Mouse (Mus musculus) heart, postnatal 36 days (tissue): ENCODE data around the gene Foxf1. TPM values are rescaled to one million over a fixed set of nuclear protein-coding genes. Genes with fewer than 3 reads are reported as not detected.

Experiments
- DNase-seq, 2 experiments: peaks; one replicate each; pipeline ENCODE4 v3.0.0; 2021 to 2022
- intact Hi-C: fragments of 180-260 bp; cut with DNase I; formaldehyde crosslinking; loops from one replicate; pipeline ENCODE4 v1.15.1; 2025
- total RNA-seq, 2 experiments: library from RNA; stranded (reverse); gene quantifications; 2 replicates each; pipeline ENCODE4 v1.2.3; 2021

Foxf1 gene
- under 1 TPM; 0.22 to 0.25 TPM for total RNA-seq

GRCm38 (mm10) chr8:121084210-121084951 is at the start of gene Foxf1:
Gene Foxf1, plus strand, starts transcription at chr8:121084386.
- peak in 1 of 2 experiments; percentile 39 for DNase-seq
- intact Hi-C loops, result no loop called here

- intact Hi-C loops, result no loop called here
- no peak for DNase-seq
These were observed 48.6 kb upstream of the Foxf1 start for GRCm38 (mm10) chr8:121035611-121036010.

- intact Hi-C loops, result no loop called here
- DNase-seq, result no peak
These were observed 40.3 kb upstream of the Foxf1 start for GRCm38 (mm10) chr8:121043719-121044440.

GRCm38 (mm10) chr8:121047441-121047840 is 36.7 kb upstream of the Foxf1 start:
- no peak for DNase-seq
- intact Hi-C loops, result no loop called here

GRCm38 (mm10) chr8:121058081-121058480 is 26.1 kb upstream of the Foxf1 start:
- intact Hi-C loops, result no loop called here
- no peak for DNase-seq

- DNase-seq, result no peak
- intact Hi-C loops, result no loop called here
These were observed 25.1 kb upstream of the Foxf1 start for GRCm38 (mm10) chr8:121059098-121059497.

GRCm38 (mm10) chr8:121062521-121062920 is 21.7 kb upstream of the Foxf1 start:
- no peak for DNase-seq
- intact Hi-C loops, result no loop called here

- DNase-seq, result no peak
- intact Hi-C loops, result no loop called here
These were observed 20.5 kb upstream of the Foxf1 start for GRCm38 (mm10) chr8:121063649-121064048.

GRCm38 (mm10) chr8:121071454-121071853 is 12.7 kb upstream of the Foxf1 start:
- no peak for DNase-seq
- intact Hi-C loops, result no loop called here

- intact Hi-C loops, result no loop called here
- no peak for DNase-seq
These were observed 11.6 kb upstream of the Foxf1 start for GRCm38 (mm10) chr8:121072406-121073130.

- intact Hi-C loops, result no loop called here
- no peak for DNase-seq
These were observed 10.7 kb upstream of the Foxf1 start for GRCm38 (mm10) chr8:121073174-121074107.

- intact Hi-C loops, result no loop called here
- no peak for DNase-seq
These were observed 9.9 kb upstream of the Foxf1 start for GRCm38 (mm10) chr8:121074108-121074847.

GRCm38 (mm10) chr8:121074848-121075145 is 9.4 kb upstream of the Foxf1 start:
- intact Hi-C loops, result no loop called here
- no peak for DNase-seq

GRCm38 (mm10) chr8:121075936-121076335 is 8.2 kb upstream of the Foxf1 start:
- intact Hi-C loops, result no loop called here
- DNase-seq, result no peak

- DNase-seq, result no peak
- intact Hi-C loops, result no loop called here
These were observed 7.6 kb upstream of the Foxf1 start for GRCm38 (mm10) chr8:121076555-121076954.

GRCm38 (mm10) chr8:121078721-121079120 is 5.5 kb upstream of the Foxf1 start:
- intact Hi-C loops, result no loop called here
- DNase-seq, result no peak

- DNase-seq, result no peak
- intact Hi-C loops, result no loop called here
These were observed 5.0 kb upstream of the Foxf1 start for GRCm38 (mm10) chr8:121079201-121079600.

- DNase-seq, result no peak
- intact Hi-C loops, result no loop called here
These were observed 4.2 kb upstream of the Foxf1 start for GRCm38 (mm10) chr8:121079944-121080343.

- intact Hi-C loops, result no loop called here
- no peak for DNase-seq
These were observed 3.7 kb upstream of the Foxf1 start for GRCm38 (mm10) chr8:121080361-121081090.
